11 mouse cellular contexts compared by ENCODE assay signal in genomic region chr11:19964333-19964732, GRCm38 (mm10). TPM values are rescaled to one million over a fixed set of nuclear protein-coding genes. Genes with fewer than 3 reads are reported as not detected.
DNase-seq lines count a peak whose midpoint lies in the region; ATAC-seq and TF ChIP-seq lines count a peak whose summit lies in the region.
"Had no signal": no experiment of that assay in that cellular context is flagged by ENCODE, and none has a peak within 500 bp of the region (broad histone marks: within the 10 kb centered on the region; RNA-seq: fewer than 3 reads in every experiment).

No protein-coding gene starts in this region.

- DNase-seq in heart, postnatal 4 days, result no peak
- DNase-seq in lung, adult 2 months, result no peak
- DNase-seq in thymus, adult 18-20 months, result no peak
- DNase-seq in T-cell, adult 2 months (ENCODE audit: low spot score), result no peak
- DNase-seq: adrenal gland, postnatal 25 days; cerebellum, adult 9-10 months; thymus, adult 2 months had no signal

- TF ChIP-seq POLR2A in lung, adult 2 months (IDR thresholded peaks at IDR 0.05; ENCODE audit: borderline replicate concordance, extremely low read depth, low read depth, low read length), result no peak

- no peaks in the 10 kb centered on the region; the same call in 1 of the 2 replicates for H3K36me3 ChIP-seq in heart, embryonic 13.5 days
- H3K36me3 ChIP-seq in lung, embryonic 15.5 days, result no peaks in the 10 kb centered on the region
- H3K36me3 ChIP-seq in kidney, embryonic 16.5 days (ENCODE audit: insufficient read depth, low read length), result no peaks in the 10 kb centered on the region
- no peaks in the 10 kb centered on the region for H3K36me3 ChIP-seq in stomach, embryonic 15.5 days

- H3K9ac ChIP-seq in heart, embryonic 13.5 days, result peak overlapping the region; percentile 24; the same call in 1 of the 2 replicates
- H3K9ac ChIP-seq in lung, embryonic 15.5 days, result no peak overlapping the region
- H3K9ac ChIP-seq in kidney, embryonic 16.5 days (replicated peaks; ENCODE audit: low read length), result no peak overlapping the region
- no peak overlapping the region for H3K9ac ChIP-seq in stomach, embryonic 15.5 days

- H3K9me3 ChIP-seq in heart, embryonic 13.5 days, result no peaks in the 10 kb centered on the region
- no peaks in the 10 kb centered on the region for H3K9me3 ChIP-seq in lung, embryonic 15.5 days
- no peaks in the 10 kb centered on the region for H3K9me3 ChIP-seq in kidney, embryonic 16.5 days (ENCODE audit: low read length)
- H3K9me3 ChIP-seq in stomach, embryonic 15.5 days, result no peaks in the 10 kb centered on the region

- H3K4me1 ChIP-seq in heart, embryonic 13.5 days, result peaks cover 72% of the 10 kb centered on the region
- peaks cover 70% of the 10 kb centered on the region for H3K4me1 ChIP-seq in lung, embryonic 15.5 days
- H3K4me1 ChIP-seq in lung, adult 2 months (ENCODE audit: control insufficient read depth, insufficient read depth, low read length), result peaks cover 27% of the 10 kb centered on the region
- peaks cover 91% of the 10 kb centered on the region for H3K4me1 ChIP-seq in kidney, embryonic 16.5 days (ENCODE audit: insufficient read depth, low read length)
- H3K4me1 ChIP-seq in stomach, embryonic 15.5 days, result peaks cover 38% of the 10 kb centered on the region

- no peak for TF ChIP-seq CTCF in lung, adult 2 months (IDR thresholded peaks at IDR 0.05; ENCODE audit: insufficient read depth, low read length)

- no peak overlapping the region for H3K4me2 ChIP-seq in heart, embryonic 13.5 days
- no peak overlapping the region for H3K4me2 ChIP-seq in lung, embryonic 15.5 days
- H3K4me2 ChIP-seq in kidney, embryonic 16.5 days (replicated peaks; ENCODE audit: low read depth, low read length), result no peak overlapping the region
- no peak overlapping the region for H3K4me2 ChIP-seq in stomach, embryonic 15.5 days

- H3K27me3 ChIP-seq in heart, embryonic 13.5 days (replicated peaks), result no peaks in the 10 kb centered on the region
- no peaks in the 10 kb centered on the region for H3K27me3 ChIP-seq in lung, embryonic 15.5 days
- no peaks in the 10 kb centered on the region for H3K27me3 ChIP-seq in kidney, embryonic 16.5 days (ENCODE audit: insufficient read depth, low read length)
- H3K27me3 ChIP-seq in stomach, embryonic 15.5 days (replicated peaks), result no peaks in the 10 kb centered on the region

- ATAC-seq in heart, embryonic 13.5 days (ENCODE audit: extremely low read depth, insufficient number of reproducible peaks, low FRiP score, low TSS enrichment), result no peak
- no peak for ATAC-seq in lung, embryonic 15.5 days (ENCODE audit: borderline replicate concordance, extremely low read depth, low FRiP score, low TSS enrichment)
- no peak for ATAC-seq in kidney, embryonic 16.5 days (ENCODE audit: low FRiP score, low TSS enrichment)
- ATAC-seq in stomach, embryonic 15.5 days (ENCODE audit: insufficient read depth, low FRiP score, low read depth), result no peak

- WGBS in heart, embryonic 13.5 days, result 67% methylated on average over 5 of the region's 5 CpGs
- 72% methylated on average over 5 of the region's 5 CpGs for WGBS in lung, embryonic 15.5 days
- 61% methylated on average over 5 of the region's 5 CpGs for WGBS in lung, adult 2 months
- WGBS in kidney, embryonic 16.5 days, result 69% methylated on average over 5 of the region's 5 CpGs
- 67% methylated on average over 5 of the region's 5 CpGs for WGBS in stomach, embryonic 15.5 days

- peak overlapping the region; percentile 83 for H3K27ac ChIP-seq in heart, embryonic 13.5 days (replicated peaks)
- peak overlapping the region; percentile 47 for H3K27ac ChIP-seq in lung, embryonic 15.5 days
- peak overlapping the region; percentile 65 for H3K27ac ChIP-seq in kidney, embryonic 16.5 days (ENCODE audit: low read length)
- H3K27ac ChIP-seq in stomach, embryonic 15.5 days, result peak overlapping the region; percentile 77; the same call in 1 of the 2 replicates

- no peak overlapping the region for H3K4me3 ChIP-seq in heart, embryonic 13.5 days
- no peak overlapping the region for H3K4me3 ChIP-seq in lung, embryonic 15.5 days
- no peak overlapping the region for H3K4me3 ChIP-seq in lung, adult 2 months (replicated peaks; ENCODE audit: extremely low read depth, low read depth, low read length)
- no peak overlapping the region for H3K4me3 ChIP-seq in kidney, embryonic 16.5 days (ENCODE audit: low read length)
- H3K4me3 ChIP-seq in stomach, embryonic 15.5 days (replicated peaks), result no peak overlapping the region

RNA-seq across cellular contexts. Expression of gene Spred2, which starts 40.2 kb away (rescaled TPM):
- 4.2 and 4.3 TPM in 2 replicates for polyA plus RNA-seq in heart, embryonic 13.5 days (2015; fragmentation: Nextera tagmentation; extraction: Ambion mirVana)
- total RNA-seq in heart, postnatal 4 days (2021), result 10 to 100 TPM; 27.9 to 28.2 TPM
- 6.3 and 6.6 TPM in 2 replicates for polyA plus RNA-seq in lung, embryonic 15.5 days (2015; fragmentation: Nextera tagmentation; extraction: Ambion mirVana)
- polyA plus RNA-seq in lung, adult 2 months (2012; rRNA removed), result 24.0 and 24.4 TPM in 2 replicates
- 8.3 and 9.0 TPM in 2 replicates for polyA plus RNA-seq in kidney, embryonic 16.5 days (2015; fragmentation: Nextera tagmentation; extraction: Ambion mirVana)
- 7.0 and 7.4 TPM in 2 replicates for polyA plus RNA-seq in stomach, embryonic 15.5 days (2015; fragmentation: Nextera tagmentation; extraction: Ambion mirVana)
